10 mouse cellular contexts compared by ENCODE assay signal in genomic region chr10:59901986-59902605, GRCm38 (mm10). TPM values are rescaled to one million over a fixed set of nuclear protein-coding genes. Genes with fewer than 3 reads are reported as not detected.
DNase-seq lines count a peak whose midpoint lies in the region; ATAC-seq and TF ChIP-seq lines count a peak whose summit lies in the region.
"Had no signal": no experiment of that assay in that cellular context is flagged by ENCODE, and none has a peak within 500 bp of the region (broad histone marks: within the 10 kb centered on the region; RNA-seq: fewer than 3 reads in every experiment).

No protein-coding gene starts in this region.

- no peak for TF ChIP-seq POLR2A in thymus, adult 2 months (IDR thresholded peaks at IDR 0.05; ENCODE audit: control insufficient read depth, extremely low read depth, insufficient read depth, low read length, poor library complexity)

- no peaks in the 10 kb centered on the region for H3K27me3 ChIP-seq in lung, embryonic 15.5 days
- H3K27me3 ChIP-seq in thymus, adult 2 months (ENCODE audit: control insufficient read depth, insufficient read depth, low read length) = no peaks in the 10 kb centered on the region

- 72% methylated on average over 8 of the region's 8 CpGs for WGBS in lung, embryonic 15.5 days
- WGBS in thymus, adult 2 months = 30% methylated on average over 8 of the region's 8 CpGs

- ATAC-seq in lung, embryonic 15.5 days (ENCODE audit: borderline replicate concordance, extremely low read depth, low FRiP score, low TSS enrichment) = no peak

- H3K9me3 ChIP-seq in lung, embryonic 15.5 days = no peaks in the 10 kb centered on the region

- H3K4me2 ChIP-seq in lung, embryonic 15.5 days = no peak overlapping the region

- peak; percentile 29 for DNase-seq in adrenal gland, postnatal 14 days
- DNase-seq in adrenal gland, postnatal 4 days (ENCODE audit: low spot score in 2 of 2) = no peak
- DNase-seq in lung, adult 18-20 months = no peak
- peak; percentile 57 for DNase-seq in induced T-regulatory cell, adult 2 months (ENCODE audit: low read depth)
- DNase-seq in thymus, adult 2 months = peak; percentile 73
- DNase-seq in layer of hippocampus, adult 18-20 months (ENCODE audit: low spot score in 2 of 2) = no peak
- DNase-seq in layer of hippocampus, postnatal 14 days (ENCODE audit: low spot score in 2 of 2) = no peak
- DNase-seq: gastrocnemius, postnatal 36 days; left cerebral cortex, postnatal 4 days had no signal

- TF ChIP-seq CTCF in thymus, adult 2 months (IDR thresholded peaks at IDR 0.05; ENCODE audit: borderline replicate concordance, control insufficient read depth, extremely low read depth, insufficient read depth, low read length, poor library complexity) = peak; percentile 31; the same call in 1 of the 2 replicates

- peaks cover 11% of the 10 kb centered on the region; the same call in 1 of the 2 replicates for H3K36me3 ChIP-seq in lung, embryonic 15.5 days
- no peaks in the 10 kb centered on the region for H3K36me3 ChIP-seq in thymus, adult 2 months (ENCODE audit: control insufficient read depth, insufficient read depth, low read length)

- H3K4me1 ChIP-seq in lung, embryonic 15.5 days = peaks cover 48% of the 10 kb centered on the region
- peaks cover 71% of the 10 kb centered on the region for H3K4me1 ChIP-seq in thymus, adult 2 months (replicated peaks; ENCODE audit: control insufficient read depth, insufficient read depth, low read length)

- 0 out of 2 replicates have a peak overlapping the region, but pooled peaks have one; percentile 54 for H3K27ac ChIP-seq in lung, embryonic 15.5 days
- peak overlapping the region; percentile 86 for H3K27ac ChIP-seq in thymus, adult 2 months (ENCODE audit: control insufficient read depth, insufficient read depth, low read length)

- no peak overlapping the region for H3K4me3 ChIP-seq in lung, embryonic 15.5 days
- no peak overlapping the region for H3K4me3 ChIP-seq in thymus, adult 2 months (ENCODE audit: control insufficient read depth, insufficient read depth, low read length)

- no peak overlapping the region for H3K9ac ChIP-seq in lung, embryonic 15.5 days

RNA-seq across cellular contexts. Expression of gene Dnajb12, which starts 22.7 kb away (rescaled TPM):
- 49.5 and 50.6 TPM in 2 replicates for total RNA-seq in adrenal gland, postnatal 14 days (2021)
- 10 to 100 TPM; 63.9 to 66.3 TPM for total RNA-seq in adrenal gland, postnatal 4 days (2021)
- 21.0 and 24.1 TPM in 2 replicates for polyA plus RNA-seq in lung, embryonic 15.5 days (2015; fragmentation: Nextera tagmentation; extraction: Ambion mirVana)
- polyA plus RNA-seq in thymus, adult 2 months (2012; rRNA removed) = 44.6 and 50.4 TPM in 2 replicates
- 10 to 100 TPM; 52.7 to 53.2 TPM for total RNA-seq in layer of hippocampus, adult 18-20 months (2021)
- 10 to 100 TPM; 48.0 to 50.1 TPM for total RNA-seq in layer of hippocampus, postnatal 14 days (2021)

RNA-seq across cellular contexts. Expression of gene Ddit4, which starts 49.5 kb away (rescaled TPM):
- 70.5 and 103 TPM in 2 replicates for total RNA-seq in adrenal gland, postnatal 14 days (2021)
- 10 to 100 TPM; 59.7 to 80.6 TPM for total RNA-seq in adrenal gland, postnatal 4 days (2021)
- 43.2 and 49.6 TPM in 2 replicates for polyA plus RNA-seq in lung, embryonic 15.5 days (2015; fragmentation: Nextera tagmentation; extraction: Ambion mirVana)
- polyA plus RNA-seq in thymus, adult 2 months (2012; rRNA removed) = 157 and 190 TPM in 2 replicates
- 10 to 100 TPM; 69.7 to 89.5 TPM for total RNA-seq in layer of hippocampus, adult 18-20 months (2021)
- total RNA-seq in layer of hippocampus, postnatal 14 days (2021) = 100 to 1,000 TPM in 1 of 2 experiments, 10 to 100 TPM in 1; 99.5 to 106 TPM

Comparison
In these comparisons a context has a peak if more than half of its experiments do, and no peak if none do; other contexts are left out.
1. DNase-seq: peak in adrenal gland, postnatal 14 days (single experiment), induced T-regulatory cell, adult 2 months (single experiment) and thymus, adult 2 months (single experiment); none in adrenal gland, postnatal 4 days (0 of 2), lung, adult 18-20 months (0 of 2), layer of hippocampus, adult 18-20 months (0 of 2) and layer of hippocampus, postnatal 14 days (0 of 2).